Mouse (Mus musculus): ENCODE results near the gene Tmem203. TPM values are rescaled to one million over a fixed set of nuclear protein-coding genes. Genes with fewer than 3 reads are reported as not detected.

Gene Tmem203
- polyA plus RNA-seq, 1 experiment from 2014 or later: 15.9 TPM

DNA sequence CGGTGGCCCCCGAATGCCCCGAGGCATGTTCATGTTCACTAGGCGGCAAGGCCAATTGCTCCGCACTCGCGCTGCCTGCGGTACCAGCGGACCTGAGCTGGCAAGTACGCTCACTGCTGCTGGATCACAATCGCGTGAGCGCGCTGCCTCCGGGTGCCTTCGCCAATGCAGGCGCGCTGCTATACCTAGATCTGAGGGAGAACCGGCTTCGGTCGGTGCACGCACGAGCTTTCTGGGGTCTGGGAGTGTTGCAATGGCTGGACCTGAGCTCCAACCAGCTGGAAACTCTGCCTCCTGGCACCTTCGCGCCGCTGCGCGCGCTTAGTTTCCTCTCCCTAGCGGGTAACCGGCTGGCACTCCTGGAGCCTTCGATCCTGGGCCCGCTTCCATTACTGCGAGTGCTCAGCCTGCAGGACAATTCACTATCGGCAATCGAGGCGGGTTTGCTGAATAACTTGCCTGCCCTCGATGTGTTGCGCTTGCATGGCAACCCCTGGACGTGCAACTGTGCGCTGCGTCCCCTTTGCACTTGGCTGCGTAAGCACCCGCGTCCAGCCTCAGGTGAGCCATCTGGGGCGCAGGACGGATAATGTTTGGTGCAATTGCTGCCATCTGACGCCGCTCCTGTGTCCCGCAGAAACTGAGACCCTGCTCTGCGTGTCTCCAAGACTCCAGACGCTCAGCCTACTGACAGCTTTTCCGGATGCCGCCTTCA lies 35.0 kb downstream of the Tmem203 start:
- no peak for DNase-seq (ENCODE audit: extremely low spot score, low spot score)
- no peak overlapping the region for H3K27ac ChIP-seq
- peaks cover 86% of the 10 kb centered on the region for H3K27me3 ChIP-seq (ENCODE audit: poor library complexity, severe bottlenecking)
- H3K9me3 ChIP-seq: no peaks in the 10 kb centered on the region
- peak overlapping the region; percentile 25; the same call in 1 of the 2 replicates for H3K4me3 ChIP-seq
- H3K36me3 ChIP-seq (replicated peaks): peaks cover 13% of the 10 kb centered on the region
- 2% methylated on average over 54 of the region's 54 CpGs for WGBS
- H3K4me1 ChIP-seq: peaks cover 33% of the 10 kb centered on the region

- DNase-seq (ENCODE audit: extremely low spot score, low spot score): no peak
- peak overlapping the region; percentile 25; the same call in 1 of the 2 replicates for H3K4me3 ChIP-seq
- H3K9me3 ChIP-seq: no peaks in the 10 kb centered on the region
- WGBS: under 1% methylated on average over 18 of the region's 18 CpGs
- H3K36me3 ChIP-seq (replicated peaks): peaks cover 8% of the 10 kb centered on the region
- H3K27me3 ChIP-seq (ENCODE audit: poor library complexity, severe bottlenecking): peaks cover 91% of the 10 kb centered on the region
- peaks cover 33% of the 10 kb centered on the region for H3K4me1 ChIP-seq
- H3K27ac ChIP-seq: no peak overlapping the region
Observed at GRCm38 (mm10) chr2:25290816-25291130, 35.5 kb downstream of the Tmem203 start.

GRCm38 (mm10) chr2:25291184-25292053 lies 36.2 kb downstream of the Tmem203 start:
- no peaks in the 10 kb centered on the region for H3K9me3 ChIP-seq
- peak overlapping the region; percentile 42 for H3K4me3 ChIP-seq
- H3K27me3 ChIP-seq (ENCODE audit: poor library complexity, severe bottlenecking): peaks cover 96% of the 10 kb centered on the region
- peaks cover 1% of the 10 kb centered on the region for H3K36me3 ChIP-seq (replicated peaks)
- no peak overlapping the region for H3K27ac ChIP-seq
- no peak for DNase-seq (ENCODE audit: extremely low spot score, low spot score)
- peaks cover 33% of the 10 kb centered on the region for H3K4me1 ChIP-seq
- WGBS: 5% methylated on average over 32 of the region's 32 CpGs

- H3K36me3 ChIP-seq (replicated peaks): no peaks in the 10 kb centered on the region
- no peak for DNase-seq (ENCODE audit: extremely low spot score, low spot score)
- H3K27me3 ChIP-seq (ENCODE audit: poor library complexity, severe bottlenecking): peaks cover 96% of the 10 kb centered on the region
- no peaks in the 10 kb centered on the region for H3K9me3 ChIP-seq
- WGBS: 5% methylated on average over 43 of the region's 43 CpGs
- peak overlapping the region; percentile 42 for H3K4me3 ChIP-seq
- H3K4me1 ChIP-seq: peaks cover 33% of the 10 kb centered on the region
- H3K27ac ChIP-seq: no peak overlapping the region
Observed at GRCm38 (mm10) chr2:25292054-25292544, 36.9 kb downstream of the Tmem203 start.

- peaks cover 96% of the 10 kb centered on the region for H3K27me3 ChIP-seq (ENCODE audit: poor library complexity, severe bottlenecking)
- no peaks in the 10 kb centered on the region for H3K9me3 ChIP-seq
- no peak overlapping the region for H3K27ac ChIP-seq
- no peaks in the 10 kb centered on the region for H3K36me3 ChIP-seq (replicated peaks)
- peak overlapping the region; percentile 42; the same call in 1 of the 2 replicates for H3K4me3 ChIP-seq
- H3K4me1 ChIP-seq: peaks cover 33% of the 10 kb centered on the region
- WGBS: 0% methylated on average over 1 of the region's 1 CpGs
- peak; percentile 82 for DNase-seq (ENCODE audit: extremely low spot score, low spot score)
Observed at GRCm38 (mm10) chr2:25292856-25293255, 37.6 kb downstream of the Tmem203 start.

DNA sequence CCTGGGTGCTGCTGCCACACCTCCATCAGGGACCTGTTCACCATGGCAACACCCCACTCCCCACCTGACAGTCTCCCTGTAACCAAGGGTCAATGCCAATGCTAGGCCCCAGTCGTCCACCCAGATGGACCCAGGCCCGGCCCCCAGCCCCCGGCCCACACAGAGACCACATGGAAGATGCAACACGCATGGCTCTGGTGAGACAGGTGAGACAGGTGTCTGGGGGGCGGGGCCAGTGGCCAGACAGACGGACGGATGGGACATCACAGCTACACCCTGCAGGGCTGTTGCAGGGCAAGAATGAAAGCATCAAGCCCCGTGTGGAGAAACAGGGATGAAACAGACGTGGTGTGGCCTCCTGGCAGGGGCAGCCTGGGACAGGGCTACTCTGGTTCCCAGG lies 38.5 kb downstream of the Tmem203 start:
- DNase-seq (ENCODE audit: extremely low spot score, low spot score): no peak
- Histone ChIP-seq H3K4me3 (no peak overlapping the region), H3K9me3 (no peaks in the 10 kb centered on the region), H3K36me3 (replicated peaks) (no peaks in the 10 kb centered on the region), H3K4me1 (peaks cover 33% of the 10 kb centered on the region), H3K27ac (no peak overlapping the region), H3K27me3 (ENCODE audit: poor library complexity, severe bottlenecking) (peaks cover 90% of the 10 kb centered on the region)
- WGBS: 78% methylated on average over 9 of the region's 9 CpGs

DNA sequence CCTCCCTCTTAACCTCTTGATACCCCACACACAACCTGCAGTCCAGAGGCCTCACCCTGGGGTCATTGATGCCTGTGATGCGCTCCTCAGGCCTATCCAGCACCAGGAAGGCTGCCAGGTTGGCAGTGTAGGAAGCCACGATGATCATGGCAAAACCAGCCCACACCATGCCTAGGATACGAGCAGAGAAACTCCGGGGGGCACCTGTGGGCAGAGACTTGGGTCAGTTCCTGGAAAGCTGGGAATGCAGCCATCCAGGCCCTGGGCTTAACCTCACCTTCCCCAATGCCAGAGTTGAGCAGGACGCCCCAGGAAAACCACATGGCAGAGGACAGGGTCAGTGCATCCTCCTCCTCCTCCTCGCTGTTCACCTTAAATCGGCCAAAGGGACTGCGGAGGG lies 41.9 kb downstream of the Tmem203 start:
- no peaks in the 10 kb centered on the region for H3K36me3 ChIP-seq (replicated peaks)
- H3K4me3 ChIP-seq: no peak overlapping the region
- H3K4me1 ChIP-seq: peaks cover 8% of the 10 kb centered on the region
- 80% methylated on average over 8 of the region's 8 CpGs for WGBS
- H3K27ac ChIP-seq: no peak overlapping the region
- DNase-seq (ENCODE audit: extremely low spot score, low spot score): no peak
- H3K27me3 ChIP-seq (ENCODE audit: poor library complexity, severe bottlenecking): peaks cover 56% of the 10 kb centered on the region
- no peaks in the 10 kb centered on the region for H3K9me3 ChIP-seq

DNA sequence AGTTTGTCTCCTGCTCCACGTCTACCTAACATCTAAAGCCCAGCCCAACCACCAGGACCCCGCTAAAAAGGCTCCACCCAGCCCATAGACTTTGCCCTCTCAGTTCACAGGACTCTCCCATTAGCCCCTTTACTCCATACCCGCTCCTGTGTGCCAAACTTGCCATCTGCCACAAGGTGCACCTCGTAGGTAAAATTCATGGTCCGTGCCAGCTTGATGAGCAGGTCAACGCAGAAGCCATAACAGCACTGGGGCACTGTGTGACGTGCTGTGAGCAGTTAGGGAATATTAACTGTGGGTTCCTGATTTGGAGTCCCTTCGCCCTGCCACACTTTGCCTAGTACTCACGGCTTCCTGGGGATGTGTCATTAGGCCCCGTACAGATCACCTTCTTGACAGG lies 42.8 kb downstream of the Tmem203 start:
- no peak for DNase-seq (ENCODE audit: extremely low spot score, low spot score)
- Histone ChIP-seq H3K27ac (no peak overlapping the region), H3K4me3 (no peak overlapping the region), H3K4me1 (no peaks in the 10 kb centered on the region), H3K27me3 (ENCODE audit: poor library complexity, severe bottlenecking) (peaks cover 52% of the 10 kb centered on the region), H3K9me3 (no peaks in the 10 kb centered on the region), H3K36me3 (replicated peaks) (no peaks in the 10 kb centered on the region)
- WGBS: 83% methylated on average over 10 of the region's 10 CpGs

- DNase-seq (ENCODE audit: extremely low spot score, low spot score): no peak
- Histone ChIP-seq H3K27me3 (ENCODE audit: poor library complexity, severe bottlenecking) (peaks cover 57% of the 10 kb centered on the region), H3K36me3 (replicated peaks) (no peaks in the 10 kb centered on the region), H3K27ac (no peak overlapping the region), H3K4me1 (peaks cover 17% of the 10 kb centered on the region), H3K4me3 (no peak overlapping the region), H3K9me3 (no peaks in the 10 kb centered on the region)
- 61% methylated on average over 3 of the region's 3 CpGs for WGBS
Observed at GRCm38 (mm10) chr2:25303452-25303851, 48.2 kb downstream of the Tmem203 start.

DNA sequence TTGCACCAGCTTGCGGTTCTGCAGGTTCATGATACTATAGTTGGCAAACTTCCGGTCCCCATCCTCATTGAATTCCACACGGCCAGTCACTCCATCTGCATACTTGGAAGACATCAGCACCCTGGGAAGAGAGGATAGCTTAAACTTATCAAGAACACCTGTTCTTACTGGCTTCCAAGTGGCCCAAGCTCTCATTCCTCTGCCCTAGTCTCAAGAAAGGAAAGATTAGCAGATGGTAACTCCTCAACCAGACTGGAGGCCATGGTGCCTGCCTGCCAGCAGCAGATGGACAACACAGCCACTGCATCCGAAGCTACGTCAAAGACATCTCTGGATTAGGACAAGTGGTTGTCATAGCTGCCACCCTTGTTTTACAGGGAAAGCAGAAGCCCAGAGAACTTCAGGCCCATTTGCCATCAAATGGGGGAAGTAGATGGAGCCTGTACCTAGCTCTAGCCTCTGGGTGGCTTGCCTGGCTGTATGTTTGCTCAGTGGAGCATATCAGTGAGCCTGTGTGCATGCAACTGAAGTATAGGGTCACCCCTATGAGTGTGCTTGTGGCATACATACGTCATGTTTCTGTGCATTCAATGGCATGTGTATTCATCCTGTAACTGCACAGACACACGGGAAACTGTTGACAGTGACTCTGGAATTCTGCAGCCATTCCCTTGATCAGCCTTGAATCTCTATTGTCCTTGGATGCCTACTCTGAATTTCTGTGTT lies 48.9 kb downstream of the Tmem203 start:
- 80% methylated on average over 7 of the region's 7 CpGs for WGBS
- Histone ChIP-seq H3K9me3 (no peaks in the 10 kb centered on the region), H3K27ac (no peak overlapping the region), H3K27me3 (ENCODE audit: poor library complexity, severe bottlenecking) (peaks cover 63% of the 10 kb centered on the region), H3K4me1 (peaks cover 17% of the 10 kb centered on the region), H3K4me3 (peak overlapping the region; percentile 54; the same call in 1 of the 2 replicates), H3K36me3 (replicated peaks) (no peaks in the 10 kb centered on the region)
- no peak for DNase-seq (ENCODE audit: extremely low spot score, low spot score)

- Histone ChIP-seq H3K27me3 (ENCODE audit: poor library complexity, severe bottlenecking) (peaks cover 71% of the 10 kb centered on the region), H3K9me3 (no peaks in the 10 kb centered on the region), H3K36me3 (replicated peaks) (no peaks in the 10 kb centered on the region), H3K4me1 (peaks cover 17% of the 10 kb centered on the region), H3K4me3 (peak overlapping the region; percentile 54), H3K27ac (peak overlapping the region; percentile 72; the same call in 1 of the 2 replicates)
- 2% methylated on average over 43 of the region's 45 CpGs for WGBS
- peak; percentile 71 for DNase-seq (ENCODE audit: extremely low spot score, low spot score)
Observed at GRCm38 (mm10) chr2:25304657-25305541, 49.7 kb downstream of the Tmem203 start.
